10 mouse cellular contexts compared by ENCODE assay signal in the genomic region with DNA sequence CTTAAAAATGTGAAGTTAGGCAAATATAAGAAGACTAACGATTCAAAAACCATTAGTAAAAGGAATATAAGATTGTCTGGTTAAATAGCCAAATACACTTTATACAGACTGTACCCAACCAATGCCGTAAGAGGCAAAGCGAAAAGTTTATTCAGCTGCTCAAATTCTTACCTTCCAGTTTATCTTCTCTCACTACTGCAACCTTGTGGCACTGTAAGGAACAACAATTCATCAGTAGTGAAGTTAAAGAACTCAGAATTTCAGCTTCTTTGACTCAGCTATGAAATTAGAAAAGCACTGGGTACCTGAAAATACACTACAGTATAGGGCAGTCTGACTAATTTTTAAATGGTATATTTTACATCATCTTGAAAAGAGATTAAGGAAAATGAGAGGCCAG. TPM values are rescaled to one million over a fixed set of nuclear protein-coding genes. Genes with fewer than 3 reads are reported as not detected.
A peak's percentile ranks its signal among the peaks of the same experiment; 100 is the strongest.
DNase-seq lines count a peak whose midpoint lies in the region; ATAC-seq and TF ChIP-seq lines count a peak whose summit lies in the region.
"Had no signal": no experiment of that assay in that cellular context is flagged by ENCODE, and none has a peak within 500 bp of the region (broad histone marks: within the 10 kb centered on the region; RNA-seq: fewer than 3 reads in every experiment).

No protein-coding gene starts in this region.

- H3K4me1 ChIP-seq in CH12.LX (ENCODE audit: control insufficient read depth in 1 of 2, insufficient read depth in 2 of 2), result peaks cover 8 to 63% of the 10 kb centered on the region in 2 experiments
- H3K4me1 ChIP-seq in embryonic facial prominence, embryonic 14.5 days (ENCODE audit: control insufficient read depth, insufficient read depth, low read length), result no peaks in the 10 kb centered on the region
- H3K4me1 ChIP-seq: embryonic facial prominence, embryonic 12.5 days; neural tube, embryonic 12.5 days had no signal

- H3K36me3 ChIP-seq in CH12.LX (replicated peaks in 1 of 2; ENCODE audit: control insufficient read depth in 1 of 2, insufficient read depth in 1 of 2, low read length in 1 of 2), result peaks cover 34 to 63% of the 10 kb centered on the region in 2 experiments
- H3K36me3 ChIP-seq in embryonic facial prominence, embryonic 14.5 days (ENCODE audit: control insufficient read depth, insufficient read depth, low read length), result peaks cover 71% of the 10 kb centered on the region

- TF ChIP-seq RAD21 in CH12.LX (IDR thresholded peaks at IDR 0.05; ENCODE audit: low read depth, low read length), result peak; percentile 46

- no peak for TF ChIP-seq POLR2A in CH12.LX (IDR thresholded peaks at IDR 0.05; ENCODE audit: low read depth, low read length)

- TF ChIP-seq EP300 in CH12.LX (IDR thresholded peaks at IDR 0.05; ENCODE audit: low read length), result no peak

- in situ Hi-C loops in CH12.LX (cut with MboI; ENCODE audit: low pct_ligation_motif_present, low pct_unique_long_range_greater_than_20kb, low sequenced_read_pairs), result no loop called here

- no peaks in the 10 kb centered on the region for H3K9me3 ChIP-seq in CH12.LX (replicated peaks; ENCODE audit: low read length)
- no peaks in the 10 kb centered on the region for H3K9me3 ChIP-seq in embryonic facial prominence, embryonic 14.5 days (ENCODE audit: control insufficient read depth, low read length)
- H3K9me3 ChIP-seq: embryonic facial prominence, embryonic 12.5 days; neural tube, embryonic 12.5 days had no signal

- dilution Hi-C loops in CH12.LX (cut with MboI; ENCODE audit: extremely low pct_ligation_motif_present, extremely low pct_unique_long_range_greater_than_20kb, low sequenced_read_pairs), result no loop called here

- 61% methylated on average over 3 of the region's 3 CpGs for WGBS in embryonic facial prominence, embryonic 14.5 days

- H3K27ac ChIP-seq in CH12.LX (ENCODE audit: insufficient read depth, low read depth), result no peak overlapping the region
- no peak overlapping the region for H3K27ac ChIP-seq in embryonic facial prominence, embryonic 14.5 days (replicated peaks; ENCODE audit: low read depth, low read length)
- H3K27ac ChIP-seq: embryonic facial prominence, embryonic 12.5 days; neural tube, embryonic 12.5 days had no signal

- no peak overlapping the region for H3K4me3 ChIP-seq in CH12.LX (replicated peaks in 1 of 3; ENCODE audit: low read depth in 2 of 3, low read length in 2 of 3, poor library complexity in 1 of 3)
- no peak overlapping the region for H3K4me3 ChIP-seq in embryonic facial prominence, embryonic 14.5 days (ENCODE audit: low read depth, low read length)
- H3K4me3 ChIP-seq: embryonic facial prominence, embryonic 12.5 days; neural tube, embryonic 12.5 days had no signal

- H3K27me3 ChIP-seq in CH12.LX (replicated peaks), result no peaks in the 10 kb centered on the region
- H3K27me3 ChIP-seq in embryonic facial prominence, embryonic 14.5 days (replicated peaks; ENCODE audit: control insufficient read depth, insufficient read depth, low read length), result no peaks in the 10 kb centered on the region
- H3K27me3 ChIP-seq: embryonic facial prominence, embryonic 12.5 days; neural tube, embryonic 12.5 days had no signal

- DNase-seq in cerebellum, adult 18-20 months, result peak; percentile 20 to 26
- no peak for DNase-seq in cerebellum, adult 9-11 months
- DNase-seq in layer of hippocampus, adult 11-12 months (ENCODE audit: low spot score), result peak; percentile 42
- DNase-seq in layer of hippocampus, postnatal 10 days (ENCODE audit: low spot score in 2 of 2), result no peak
- no peak for DNase-seq in CH12.LX (ENCODE audit: extremely low read depth)
- peak; percentile 77 for DNase-seq in embryonic facial prominence, embryonic 14.5 days (ENCODE audit: low spot score)
- DNase-seq in frontal cortex, postnatal 14 days (ENCODE audit: low spot score in 2 of 2), result no peak

- no peak overlapping the region for H3K9ac ChIP-seq in CH12.LX (ENCODE audit: insufficient read depth, low read depth)
- no peak overlapping the region for H3K9ac ChIP-seq in embryonic facial prominence, embryonic 14.5 days (ENCODE audit: low read depth, low read length)
- H3K9ac ChIP-seq: embryonic facial prominence, embryonic 12.5 days; neural tube, embryonic 12.5 days had no signal

- no peak for ATAC-seq in embryonic facial prominence, embryonic 14.5 days (ENCODE audit: low read depth)
- ATAC-seq in frontal cortex, adult (ENCODE audit: low TSS enrichment), result no peak

- peak in 1 of 2 experiments; percentile 69; a peak in 2 of 4 replicates for TF ChIP-seq CTCF in CH12.LX (conservative IDR thresholded peaks at IDR 0.05 in 1 of 2, IDR thresholded peaks at IDR 0.05 in 1 of 2; ENCODE audit: low read depth in 2 of 2, low read length in 2 of 2)

- H3K79me2 ChIP-seq in CH12.LX (replicated peaks; ENCODE audit: control insufficient read depth, extremely low read depth, insufficient read depth, poor library complexity, severe bottlenecking), result peaks cover 4% of the 10 kb centered on the region

- H3K4me2 ChIP-seq in CH12.LX (ENCODE audit: insufficient read depth, low read depth, poor library complexity, severe bottlenecking), result no peak overlapping the region
- no peak overlapping the region for H3K4me2 ChIP-seq in embryonic facial prominence, embryonic 14.5 days (ENCODE audit: low read depth, low read length)
- H3K4me2 ChIP-seq: embryonic facial prominence, embryonic 12.5 days; neural tube, embryonic 12.5 days had no signal

TF ChIP-seq in CH12.LX, 34 proteins besides CTCF, POLR2A, EP300 and RAD21:
- TF ChIP-seq IRF4 (IDR thresholded peaks at IDR 0.05; ENCODE audit: low read depth, low read length) (no peak), MAFK (IDR thresholded peaks at IDR 0.05; ENCODE audit: insufficient replicate concordance, low read length) (no peak), SMC3 (IDR thresholded peaks at IDR 0.05; ENCODE audit: low read depth, low read length) (peak; percentile 61), BHLHE40 (IDR thresholded peaks at IDR 0.05; ENCODE audit: low read depth, low read length) (no peak), MEF2A (IDR thresholded peaks at IDR 0.05; ENCODE audit: borderline replicate concordance, low read depth, low read length) (no peak)

RNA-seq across cellular contexts. Expression of a gene that starts 13.0 kb away (rescaled TPM):
- 10 to 100 TPM; 28.9 to 30.0 TPM for total RNA-seq in layer of hippocampus, postnatal 10 days (2021)
- 59.5 and 61.0 TPM in 2 replicates for total RNA-seq in CH12.LX (2012; rRNA removed)
- 88.0 and 94.3 TPM in 2 replicates for total RNA-seq in CH12.LX (2014; rRNA removed)
- 120 and 121 TPM in 2 replicates for polyA plus RNA-seq in CH12.LX (2012; ENCODE audit: insufficient read length, low read depth)
- 46.1 and 50.6 TPM in 2 replicates for polyA plus RNA-seq in embryonic facial prominence, embryonic 14.5 days (2014; fragmentation: Nextera tagmentation; extraction: Ambion mirVana)

RNA-seq across cellular contexts. Expression of a gene that starts 50.7 kb away (rescaled TPM):
- total RNA-seq in layer of hippocampus, postnatal 10 days (2021), result 1 to 10 TPM; 4.5 to 4.7 TPM
- total RNA-seq in CH12.LX (2012; rRNA removed), result 5.3 and 5.7 TPM in 2 replicates
- total RNA-seq in CH12.LX (2014; rRNA removed), result 15.0 and 15.4 TPM in 2 replicates
- polyA plus RNA-seq in CH12.LX (2012; ENCODE audit: insufficient read length, low read depth), result 7.7 and 10.3 TPM in 2 replicates
- 21.0 and 27.1 TPM in 2 replicates for polyA plus RNA-seq in embryonic facial prominence, embryonic 14.5 days (2014; fragmentation: Nextera tagmentation; extraction: Ambion mirVana)

Comparison
In these comparisons a context has a peak if more than half of its experiments do, and no peak if none do; other contexts are left out.
1. DNase-seq: peak in cerebellum, adult 18-20 months (2 of 2), layer of hippocampus, adult 11-12 months (single experiment) and embryonic facial prominence, embryonic 14.5 days (single experiment); none in cerebellum, adult 9-11 months (single experiment), layer of hippocampus, postnatal 10 days (0 of 2), CH12.LX (single experiment) and frontal cortex, postnatal 14 days (0 of 2).